Mouse (Mus musculus) layer of hippocampus, adult 18-20 months (tissue): ENCODE measurements at regions not wholly inside any gene's neighbourhood (a gene's known extent, or its start where the extent isn't known, plus 50 kb on each side); places are given as distances from the start of the nearest gene placed in this dataset.

Source experiments
- DNase-seq, 2 experiments: peaks; one replicate each; pipeline ENCODE4 v3.0.0; 2022; ENCODE audit warnings: low spot score in 2 of 2

DNA sequence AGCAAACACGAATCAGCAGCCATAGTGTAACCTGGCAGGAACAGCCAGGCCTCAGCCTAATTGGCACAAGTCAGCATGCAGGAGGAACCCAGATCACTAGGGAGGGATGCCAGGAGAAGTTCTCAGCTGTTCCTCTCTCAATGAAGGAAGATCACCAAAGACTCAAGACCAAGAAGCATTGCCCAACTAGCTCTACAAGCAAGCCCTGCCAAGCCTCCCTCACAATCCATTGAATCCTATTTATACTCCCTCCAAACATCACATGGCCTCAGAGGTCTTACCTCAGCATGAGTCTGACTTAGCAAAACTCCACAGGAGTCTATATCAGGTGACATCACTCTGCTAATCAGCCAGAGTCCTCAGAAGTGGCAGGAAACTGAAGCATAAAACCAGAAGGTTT is 135.1 kb downstream of the Rbm43 start:
- DNase-seq = no peak

DNA sequence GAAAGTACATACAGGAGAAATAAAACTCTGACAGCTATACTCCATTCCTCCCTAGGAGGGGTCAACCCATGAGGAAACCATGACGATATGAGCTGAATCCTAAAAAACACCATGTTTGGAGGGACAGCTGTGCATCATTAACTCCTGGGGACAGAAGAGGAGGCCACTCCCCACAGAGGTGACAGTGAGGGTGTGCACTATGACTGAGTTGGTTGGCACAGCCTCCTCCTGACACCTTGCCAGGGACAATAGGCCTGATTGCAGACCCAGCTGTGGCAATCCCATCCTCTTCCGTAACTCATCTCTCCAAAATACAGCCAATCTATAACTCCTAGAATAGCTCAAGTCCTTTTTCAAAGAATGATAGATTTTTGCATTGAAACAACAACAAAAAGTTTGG is 112.0 kb downstream of the Rbm43 start:
- DNase-seq = no peak

DNA sequence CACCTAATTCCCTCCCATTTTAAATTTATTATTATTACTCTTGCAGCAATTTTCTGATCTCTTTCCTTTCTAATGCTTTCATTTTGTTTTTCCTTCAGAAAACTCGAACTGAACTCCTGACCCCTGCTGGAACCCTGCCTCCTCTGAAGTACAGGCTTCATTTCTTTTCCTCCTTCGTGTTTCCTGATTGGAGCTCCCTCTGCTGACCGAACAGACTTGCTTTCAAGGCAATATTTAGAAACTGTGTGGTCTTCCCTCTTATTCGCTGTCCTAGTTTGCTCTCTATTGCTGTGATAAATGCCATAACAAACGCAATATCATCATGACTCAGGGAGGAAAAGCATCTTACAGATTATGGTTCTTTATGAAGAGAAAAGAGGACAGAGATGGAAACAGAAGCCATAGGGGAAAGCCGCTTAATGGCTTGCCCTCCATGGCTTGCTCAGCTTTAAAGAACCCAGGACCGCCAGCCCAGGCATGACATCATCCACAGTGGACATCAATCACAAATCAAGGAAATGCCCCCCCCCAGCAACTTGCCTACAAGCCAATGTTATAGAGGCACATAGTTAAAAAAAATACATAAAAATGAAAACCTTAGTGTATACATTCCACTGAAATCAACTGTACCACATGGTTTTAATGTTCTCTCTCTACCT is 104.5 kb downstream of the Rbm43 start:
- DNase-seq = peak; percentile 19 to 49

DNA sequence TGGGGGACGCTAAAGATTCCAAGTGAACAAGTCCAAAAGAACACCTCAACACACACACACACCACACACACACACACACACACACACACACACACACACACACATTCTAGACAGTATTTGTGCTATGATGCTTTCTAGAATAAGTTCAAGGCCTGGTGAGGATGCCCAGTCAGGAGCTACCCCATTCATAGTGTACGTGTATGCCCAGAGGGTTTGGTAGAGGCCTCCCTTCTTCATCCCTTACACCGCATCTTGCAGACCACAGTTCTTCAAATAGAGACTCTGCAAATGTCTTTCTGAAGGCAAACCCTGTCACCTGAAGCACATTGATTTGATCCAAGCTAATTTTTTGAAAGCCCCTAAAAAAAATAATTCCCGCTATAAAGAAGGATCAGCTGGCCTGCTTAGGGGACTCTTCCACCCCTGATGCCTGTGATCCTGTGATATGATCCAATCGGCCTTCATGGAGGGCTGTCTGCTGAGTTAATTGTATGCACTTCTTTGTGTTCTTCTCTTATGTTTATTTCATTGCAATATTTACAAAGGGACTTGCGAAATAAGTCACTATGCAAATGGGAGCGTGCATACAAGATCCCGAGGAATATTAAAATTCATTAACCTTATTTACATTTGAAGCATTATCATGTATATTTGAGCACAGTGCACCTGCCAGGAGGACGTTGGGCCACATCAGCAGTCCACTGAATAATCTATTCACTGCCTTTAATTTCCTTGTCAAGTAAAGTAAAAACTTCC is 103.8 kb downstream of the Rbm43 start:
- no peak for DNase-seq

GRCm38 (mm10) chr2:51837864-51838263 is 97.1 kb downstream of the Rbm43 start:
- DNase-seq = no peak

DNA sequence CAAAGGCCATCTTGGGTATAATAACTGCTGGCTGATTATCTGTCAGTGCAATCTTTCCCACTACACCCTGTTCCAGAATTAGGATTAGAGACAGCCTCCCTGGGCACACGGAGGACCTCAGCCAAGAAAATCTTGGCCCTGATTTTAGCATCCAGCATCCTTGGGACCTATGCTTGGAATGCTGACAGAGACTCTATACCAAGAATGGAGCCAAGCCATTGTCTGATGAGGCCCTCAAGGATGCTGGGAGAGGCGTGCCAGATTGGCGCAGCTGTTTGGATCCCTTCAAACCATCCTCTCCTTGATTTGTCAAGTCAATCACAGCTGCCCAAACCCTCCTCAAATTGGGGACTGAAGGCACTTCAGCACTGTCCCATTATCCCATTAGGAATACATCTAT is 94.2 kb downstream of the Rbm43 start:
- DNase-seq = no peak

DNA sequence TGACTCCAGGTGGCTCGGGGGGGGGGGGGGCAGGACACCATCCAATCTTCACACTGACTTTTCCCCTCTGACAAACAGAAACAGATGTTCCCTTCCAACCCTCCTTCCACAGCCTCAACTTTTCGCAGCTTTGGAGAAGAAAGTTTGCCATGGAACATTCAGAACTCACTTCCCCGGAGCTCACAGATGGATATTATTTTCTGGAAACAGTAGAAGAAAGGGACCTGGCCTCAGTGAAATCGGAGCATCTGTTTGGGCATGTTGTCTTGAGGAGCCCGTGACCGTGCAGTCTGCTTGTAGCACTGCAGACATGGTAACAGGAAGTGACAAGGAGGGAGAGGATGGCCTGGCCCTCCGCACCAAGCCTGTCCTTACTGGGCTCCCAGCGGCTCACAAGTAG is 90.1 kb downstream of the Rbm43 start:
- peak in 1 of 2 experiments; percentile 34 for DNase-seq

DNA sequence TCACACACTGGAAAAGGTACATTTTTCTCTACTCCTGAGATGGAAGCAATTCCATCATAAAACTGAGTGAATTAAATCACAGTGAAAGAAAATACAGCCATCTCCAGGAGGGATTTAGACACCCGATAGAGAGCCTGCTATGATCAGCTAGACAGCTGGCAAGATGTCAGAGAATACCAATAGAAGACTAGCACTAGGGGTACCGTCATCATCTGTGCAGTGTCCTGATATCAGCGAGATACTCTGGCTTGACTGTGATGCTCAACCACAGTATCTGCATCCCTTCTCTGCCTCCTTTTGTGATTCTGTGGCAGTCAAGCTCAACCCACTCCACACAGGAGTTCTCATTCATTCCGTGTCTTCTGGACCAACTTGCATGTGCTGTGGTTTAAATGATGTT is 87.4 kb downstream of the Rbm43 start:
- DNase-seq = no peak

DNA sequence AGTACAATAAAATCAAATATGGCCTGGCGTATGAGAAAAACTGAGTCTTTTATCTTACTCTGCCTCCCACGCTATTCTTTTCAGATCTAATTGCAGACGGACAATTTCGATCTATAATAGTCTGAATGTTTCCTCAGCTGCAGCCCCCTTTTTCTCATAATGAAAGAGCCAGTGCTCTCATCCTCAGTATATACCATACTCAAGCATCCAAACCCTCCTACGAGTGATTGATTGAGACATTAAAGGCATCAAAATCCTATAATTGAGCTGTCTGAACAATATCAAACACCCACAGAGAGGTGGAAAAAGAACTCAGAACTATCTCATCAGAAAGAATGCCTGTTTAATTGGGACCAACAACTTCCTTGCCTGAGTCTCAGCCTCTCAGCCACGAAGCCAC is 87.0 kb downstream of the Rbm43 start:
- no peak for DNase-seq

- no peak for DNase-seq
These were observed 86.5 kb downstream of the Rbm43 start for GRCm38 (mm10) chr2:51848491-51848890.

- no peak for DNase-seq
These were observed 84.4 kb downstream of the Rbm43 start for GRCm38 (mm10) chr2:51850581-51850980.

DNA sequence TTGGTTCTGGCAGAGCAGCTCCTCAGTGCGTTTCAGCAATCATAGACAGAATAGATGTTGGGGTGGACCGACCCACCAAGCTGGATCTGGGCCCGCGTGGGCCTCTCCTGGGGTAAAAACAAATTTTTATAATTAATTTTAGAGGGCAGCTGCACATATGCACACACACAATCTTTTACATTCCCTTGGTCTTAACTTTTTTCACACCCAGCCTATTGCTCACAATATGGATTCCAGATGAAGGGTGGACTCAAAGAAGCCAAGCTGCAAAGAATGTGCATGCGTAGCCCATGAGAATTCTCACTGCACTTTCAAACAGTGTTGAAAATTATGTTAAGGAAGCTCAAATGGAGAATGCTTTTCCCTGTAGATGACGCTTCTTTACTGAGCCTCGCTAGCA is 83.3 kb downstream of the Rbm43 start:
- DNase-seq = no peak

DNA sequence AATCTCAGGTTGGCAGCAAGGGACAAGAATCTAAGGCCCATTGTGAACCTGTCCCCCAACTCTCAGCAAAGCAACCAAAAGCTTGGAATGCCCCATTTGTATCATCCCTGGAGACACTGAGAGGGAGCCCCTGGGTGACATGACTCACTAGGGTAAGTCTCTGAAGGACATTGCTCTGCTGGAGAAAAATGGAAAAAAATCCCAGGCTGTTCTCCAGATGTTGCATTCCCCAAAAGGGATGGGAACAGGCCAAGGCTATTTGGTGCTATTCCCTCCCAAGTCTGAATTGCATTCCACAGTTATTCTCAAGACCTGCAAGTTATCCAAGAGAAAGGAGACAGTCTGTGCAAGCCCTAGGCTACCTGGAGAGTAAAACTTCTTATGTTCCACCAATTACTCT is 77.7 kb downstream of the Rbm43 start:
- no peak for DNase-seq

DNA sequence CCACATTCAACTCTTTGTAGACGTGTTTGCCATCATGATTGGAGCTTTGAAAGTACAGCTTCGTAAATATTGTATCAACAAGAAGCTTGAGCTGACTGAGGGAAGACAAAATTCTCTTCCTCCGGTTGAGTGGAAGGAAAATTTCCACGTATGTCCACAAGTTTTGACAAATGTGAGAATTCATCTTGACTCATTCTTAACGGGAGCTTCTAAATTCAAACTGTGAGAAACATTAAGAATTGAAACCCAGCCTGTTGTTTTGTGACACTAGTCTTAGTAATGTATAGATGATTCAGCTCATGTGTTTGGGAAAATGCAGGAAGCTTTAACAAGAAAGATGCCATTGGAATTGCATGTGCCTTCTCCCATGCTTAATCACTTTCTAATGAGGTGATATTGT is 68.9 kb downstream of the Rbm43 start:
- DNase-seq = no peak

GRCm38 (mm10) chr2:51868878-51869510 is 66.0 kb downstream of the Rbm43 start:
- DNase-seq = no peak

- no peak for DNase-seq
These were observed 63.4 kb downstream of the Rbm43 start for GRCm38 (mm10) chr2:51871571-51871970.
